Mouse (Mus musculus) spleen, postnatal 4 days (tissue): ENCODE data around the gene Itgb3bp.

Experiments used
- DNase-seq, 2 experiments: peaks; one replicate each; pipeline ENCODE4 v3.0.0; 2022; ENCODE audit warnings: low spot score in 2 of 2

The Itgb3bp gene

DNA sequence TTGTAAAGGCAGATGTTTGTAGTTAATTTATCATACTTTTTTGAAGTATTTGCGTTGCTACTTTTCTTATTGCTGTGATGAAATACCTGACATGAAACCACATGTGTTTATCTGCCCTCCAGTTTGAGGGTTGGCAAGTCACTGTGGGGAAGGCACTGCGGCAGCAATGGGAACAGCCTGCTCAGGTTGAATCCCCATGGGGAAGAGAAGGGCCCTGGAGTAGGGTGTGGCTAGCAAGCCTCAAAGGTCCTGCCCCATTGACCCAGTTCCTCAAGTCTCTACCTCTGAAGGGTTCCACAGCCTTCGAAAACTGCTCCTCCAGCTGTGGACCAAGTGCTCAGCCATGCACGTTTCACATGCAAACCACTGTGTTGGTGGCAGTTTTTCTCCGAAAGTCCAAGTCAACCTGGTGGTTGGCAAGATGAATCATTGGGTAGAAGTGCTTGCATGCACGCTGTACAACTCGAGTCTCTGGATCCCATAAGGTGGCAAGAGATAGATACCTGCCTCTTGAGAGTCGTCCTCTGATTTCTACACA is 203.6 kb downstream of the Itgb3bp start:
- no peak for DNase-seq

DNA sequence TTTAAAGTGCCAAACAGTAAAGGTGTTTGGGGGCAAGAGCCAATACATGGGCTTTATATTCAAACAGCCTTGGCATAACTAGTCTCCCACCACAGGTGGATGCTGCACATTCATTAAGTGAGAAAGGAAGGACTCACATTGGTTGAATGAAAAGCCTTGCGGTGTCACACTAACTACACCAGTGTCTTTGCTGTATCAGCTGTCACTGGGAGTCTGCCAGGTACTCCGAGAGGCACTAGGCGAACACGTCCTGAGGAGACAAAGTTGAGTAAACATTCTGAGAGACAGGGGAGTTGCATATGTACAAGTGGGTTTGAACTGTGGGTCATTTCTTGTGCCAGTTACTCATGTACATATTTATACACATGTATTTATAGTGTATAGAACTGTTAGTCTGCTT is 205.3 kb downstream of the Itgb3bp start:
- no peak for DNase-seq

DNA sequence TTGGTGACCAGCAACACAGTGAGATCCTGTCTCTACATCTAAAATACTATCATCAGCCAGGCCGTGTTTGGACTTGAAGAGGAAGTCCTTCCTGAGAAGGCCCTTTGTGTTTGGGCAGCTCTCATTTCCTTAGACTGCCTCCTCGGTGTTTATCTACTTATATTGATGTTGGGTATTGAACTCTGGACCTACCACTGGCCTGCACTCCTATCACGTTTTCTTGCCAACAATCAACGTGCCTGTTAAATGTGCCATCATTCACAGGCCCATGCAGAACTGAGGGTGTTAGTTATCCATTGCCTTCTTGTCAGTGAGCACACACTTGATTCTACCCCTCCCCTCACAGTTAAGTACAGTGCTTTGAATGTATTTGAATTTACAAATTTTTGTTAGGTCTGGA is 211.7 kb downstream of the Itgb3bp start:
- DNase-seq, result no peak

DNA sequence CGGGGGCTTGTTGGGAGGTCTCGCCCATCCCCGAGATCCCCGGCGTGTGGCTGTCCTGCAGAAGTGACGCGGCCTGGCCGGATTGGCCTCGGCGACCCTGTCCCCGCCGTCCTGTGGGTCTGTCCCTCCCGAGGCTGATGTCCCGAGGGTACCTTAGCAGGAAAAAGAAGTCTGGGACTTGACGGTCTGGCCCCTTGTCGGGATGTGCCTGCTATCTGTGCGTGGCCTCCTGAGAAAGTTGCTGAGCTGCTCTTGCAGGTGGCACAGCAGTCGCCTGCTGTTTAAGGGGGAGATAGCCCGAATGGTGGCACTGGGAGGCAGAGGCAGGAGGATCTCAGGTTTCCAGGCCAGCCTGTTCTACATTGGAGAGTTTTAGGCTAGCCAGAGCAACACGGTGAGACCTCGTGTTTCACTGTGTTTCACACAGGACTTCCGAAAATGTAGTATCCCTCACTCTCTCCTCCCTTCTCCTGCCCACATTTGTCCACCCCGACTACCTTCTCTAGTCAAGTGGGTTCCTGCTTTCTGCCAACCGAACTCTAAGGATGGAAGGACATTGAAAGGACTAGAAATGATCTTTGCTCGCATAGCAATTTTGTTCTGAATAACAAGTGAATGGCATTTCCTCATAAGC is 213.7 kb downstream of the Itgb3bp start:
- no peak for DNase-seq
